Mouse (Mus musculus): ENCODE measurements around the gene Syt14. TPM values are rescaled to one million over a fixed set of nuclear protein-coding genes. Genes with fewer than 3 reads are reported as not detected.

The Syt14 gene
- polyA plus RNA-seq, 1 experiment, result 14.7 TPM

DNA sequence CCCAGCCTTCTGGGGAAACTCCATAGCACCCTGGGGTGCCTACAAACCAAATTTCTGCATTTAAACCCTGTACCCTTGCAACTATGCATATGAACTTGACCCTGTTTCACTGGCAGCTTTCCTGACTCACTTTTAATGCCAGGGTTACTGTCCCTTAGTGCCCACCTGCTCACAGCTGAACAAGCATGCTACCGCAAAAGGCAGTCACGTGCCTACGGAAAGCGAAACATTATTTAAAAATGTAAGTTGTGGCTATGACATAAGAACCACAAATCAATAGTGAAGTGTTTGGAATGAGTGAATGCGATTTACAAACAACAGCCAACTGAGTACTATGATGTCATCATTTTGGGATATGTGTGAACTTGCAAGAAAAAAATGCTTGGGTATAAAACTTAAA is 178.0 kb downstream of the Syt14 start:
- TF ChIP-seq EP300 (IDR thresholded peaks at IDR 0.05; ENCODE audit: insufficient read depth, low read depth, low read length), result no peak
- TF ChIP-seq CTCF (IDR thresholded peaks at IDR 0.05; ENCODE audit: low read depth, low read length), result no peak
- TF ChIP-seq POLR2A (IDR thresholded peaks at IDR 0.05; ENCODE audit: insufficient read depth, low read length), result no peak
- peaks cover 10% of the 10 kb centered on the region for H3K27me3 ChIP-seq (ENCODE audit: control insufficient read depth, insufficient read depth, low read length, poor library complexity, severe bottlenecking)
- H3K9me3 ChIP-seq (replicated peaks; ENCODE audit: control insufficient read depth, insufficient read depth, low read length, poor library complexity, severe bottlenecking), result no peaks in the 10 kb centered on the region
- no peak overlapping the region for H3K27ac ChIP-seq (ENCODE audit: insufficient read depth, low read length)
- H3K9ac ChIP-seq (ENCODE audit: low read depth, poor library complexity, severe bottlenecking), result no peak overlapping the region
- H3K4me3 ChIP-seq (ENCODE audit: low read depth, low read length), result no peak overlapping the region
- H3K36me3 ChIP-seq (ENCODE audit: control insufficient read depth, insufficient read depth, low read length, poor library complexity, severe bottlenecking), result no peaks in the 10 kb centered on the region
- H3K4me1 ChIP-seq (ENCODE audit: control insufficient read depth, insufficient read depth, low read length), result no peaks in the 10 kb centered on the region

DNA sequence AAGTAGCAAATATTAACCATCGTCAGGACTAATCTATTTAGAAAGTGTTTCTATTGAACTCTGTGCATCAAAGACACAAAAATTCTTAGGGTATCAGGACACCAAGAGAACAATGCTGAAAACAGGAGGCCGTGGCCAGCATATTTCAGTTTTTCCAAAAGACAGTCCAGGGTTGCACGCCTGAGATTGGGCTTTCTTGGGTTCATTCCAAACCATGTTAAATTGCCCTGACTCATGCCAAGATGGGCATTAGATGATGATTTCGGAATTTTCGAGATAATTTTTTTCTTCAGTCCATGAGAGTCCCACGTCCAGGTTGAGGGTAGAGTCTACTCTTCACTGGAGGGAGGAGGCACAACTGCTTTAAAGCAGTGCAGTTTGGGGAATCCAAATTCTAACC is 178.6 kb downstream of the Syt14 start:
- Histone ChIP-seq H3K4me3 (ENCODE audit: low read depth, low read length) (no peak overlapping the region), H3K9ac (ENCODE audit: low read depth, poor library complexity, severe bottlenecking) (no peak overlapping the region), H3K27me3 (ENCODE audit: control insufficient read depth, insufficient read depth, low read length, poor library complexity, severe bottlenecking) (peaks cover 10% of the 10 kb centered on the region), H3K36me3 (ENCODE audit: control insufficient read depth, insufficient read depth, low read length, poor library complexity, severe bottlenecking) (no peaks in the 10 kb centered on the region), H3K9me3 (replicated peaks; ENCODE audit: control insufficient read depth, insufficient read depth, low read length, poor library complexity, severe bottlenecking) (no peaks in the 10 kb centered on the region), H3K27ac (ENCODE audit: insufficient read depth, low read length) (no peak overlapping the region), H3K4me1 (ENCODE audit: control insufficient read depth, insufficient read depth, low read length) (no peaks in the 10 kb centered on the region)
- TF ChIP-seq EP300 (IDR thresholded peaks at IDR 0.05; ENCODE audit: insufficient read depth, low read depth, low read length), result no peak

DNA sequence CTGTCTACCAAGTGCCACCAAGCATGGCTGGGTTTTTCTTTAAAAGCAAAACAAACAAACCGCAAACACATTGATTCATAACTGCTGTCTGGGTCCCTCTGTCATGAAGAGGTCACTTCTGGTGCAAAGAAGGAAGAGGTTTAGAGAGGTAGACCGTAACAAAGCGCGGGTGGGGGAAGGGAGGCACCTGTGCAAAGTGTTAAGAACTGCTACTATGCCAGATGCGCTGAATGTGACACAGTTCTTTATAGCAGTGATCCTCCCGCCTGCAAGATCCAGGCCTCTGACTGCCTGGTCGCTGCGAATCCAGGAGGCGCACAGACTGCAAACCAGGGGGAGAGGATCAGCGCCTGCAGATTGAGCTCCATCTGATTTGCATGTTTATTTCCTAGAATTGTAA is 179.2 kb downstream of the Syt14 start:
- no peaks in the 10 kb centered on the region for H3K36me3 ChIP-seq (ENCODE audit: control insufficient read depth, insufficient read depth, low read length, poor library complexity, severe bottlenecking)
- H3K9me3 ChIP-seq (replicated peaks; ENCODE audit: control insufficient read depth, insufficient read depth, low read length, poor library complexity, severe bottlenecking), result no peaks in the 10 kb centered on the region
- H3K9ac ChIP-seq (ENCODE audit: low read depth, poor library complexity, severe bottlenecking), result no peak overlapping the region
- no peaks in the 10 kb centered on the region for H3K4me1 ChIP-seq (ENCODE audit: control insufficient read depth, insufficient read depth, low read length)
- peaks cover 10% of the 10 kb centered on the region for H3K27me3 ChIP-seq (ENCODE audit: control insufficient read depth, insufficient read depth, low read length, poor library complexity, severe bottlenecking)
- TF ChIP-seq EP300 (IDR thresholded peaks at IDR 0.05; ENCODE audit: insufficient read depth, low read depth, low read length), result no peak
- no peak overlapping the region for H3K27ac ChIP-seq (ENCODE audit: insufficient read depth, low read length)
- H3K4me3 ChIP-seq (ENCODE audit: low read depth, low read length), result no peak overlapping the region

DNA sequence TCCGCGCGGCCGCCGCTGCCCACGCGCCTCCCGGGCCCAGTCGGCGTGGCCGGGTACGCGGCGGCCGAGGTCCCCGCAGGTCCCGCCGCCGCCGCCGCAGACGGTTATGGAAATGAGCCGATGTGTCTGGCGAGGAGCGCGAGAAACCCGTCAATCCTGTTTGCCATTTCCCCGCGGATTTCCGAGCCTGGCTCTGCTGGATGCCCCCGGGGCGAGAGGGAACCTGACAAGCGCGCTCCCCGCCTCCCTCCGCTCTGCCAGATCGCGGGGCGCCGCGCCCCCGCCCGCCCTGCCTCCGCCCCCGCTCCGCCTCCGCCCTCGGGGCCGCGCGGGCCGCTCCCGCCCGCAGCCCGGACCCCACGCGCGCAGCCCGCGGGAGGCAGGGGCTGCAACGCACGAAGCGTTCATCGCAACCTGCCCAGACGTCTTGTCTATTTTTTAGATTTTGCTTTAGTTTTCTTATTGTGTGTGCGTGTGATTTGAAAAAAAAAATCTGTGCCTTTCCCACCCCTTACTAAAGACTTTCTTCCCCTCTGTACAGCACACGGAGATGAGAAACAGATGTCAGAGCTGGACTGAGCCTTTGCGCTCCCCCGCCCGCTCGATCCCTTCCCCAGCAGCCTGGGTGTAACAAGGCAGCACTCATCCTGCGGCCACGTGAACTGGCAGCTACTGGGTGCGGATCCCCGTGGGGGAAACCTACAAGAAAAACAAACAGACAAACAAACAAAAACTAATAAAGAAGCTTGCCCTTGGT is 179.9 kb downstream of the Syt14 start, which contains the start of gene Sertad4:
Sertad4 (minus strand) TSS at position 283 of the 757 bp plus-strand sequence.
- peak within 1 kb of the TSS; percentile 69 for H3K9ac ChIP-seq (ENCODE audit: low read depth, poor library complexity, severe bottlenecking)
- H3K9me3 ChIP-seq (replicated peaks; ENCODE audit: control insufficient read depth, insufficient read depth, low read length, poor library complexity, severe bottlenecking), result no peaks in the 10 kb centered on the region
- H3K27me3 ChIP-seq (ENCODE audit: control insufficient read depth, insufficient read depth, low read length, poor library complexity, severe bottlenecking), result peaks cover 10% of the 10 kb centered on the region
- H3K27ac ChIP-seq (ENCODE audit: insufficient read depth, low read length), result no peak within 1 kb of the TSS
- no peaks in the 10 kb centered on the region for H3K4me1 ChIP-seq (ENCODE audit: control insufficient read depth, insufficient read depth, low read length)
- no peak for TF ChIP-seq EP300 (IDR thresholded peaks at IDR 0.05; ENCODE audit: insufficient read depth, low read depth, low read length)
- H3K4me3 ChIP-seq (ENCODE audit: low read depth, low read length), result peak within 1 kb of the TSS; percentile 75
- no peaks in the 10 kb centered on the region for H3K36me3 ChIP-seq (ENCODE audit: control insufficient read depth, insufficient read depth, low read length, poor library complexity, severe bottlenecking)

DNA sequence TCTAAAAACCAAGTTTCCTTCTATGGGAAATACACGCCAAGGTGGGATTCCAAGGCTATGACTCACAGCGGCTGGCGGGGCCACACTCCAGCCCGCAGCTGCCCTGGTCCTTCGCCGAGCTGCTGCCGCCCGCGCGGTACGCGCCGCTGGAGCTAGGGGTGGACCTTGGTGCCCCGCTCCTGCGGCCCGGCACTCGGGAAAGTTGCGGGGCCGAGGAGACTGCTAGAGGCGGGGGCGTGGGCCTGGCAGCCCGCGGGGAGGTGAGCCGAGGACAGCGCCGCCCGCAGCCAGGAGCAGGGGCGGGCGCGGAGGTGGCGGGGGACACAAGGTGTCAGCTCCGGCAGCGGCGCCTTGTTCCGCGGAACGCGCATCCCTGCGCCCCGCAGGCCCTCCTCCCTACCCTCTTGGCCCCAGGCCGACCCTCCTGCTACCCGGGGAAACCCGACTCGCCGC is 180.7 kb downstream of the Syt14 start:
- Histone ChIP-seq H3K4me1 (ENCODE audit: control insufficient read depth, insufficient read depth, low read length) (no peaks in the 10 kb centered on the region), H3K9me3 (replicated peaks; ENCODE audit: control insufficient read depth, insufficient read depth, low read length, poor library complexity, severe bottlenecking) (no peaks in the 10 kb centered on the region), H3K9ac (ENCODE audit: low read depth, poor library complexity, severe bottlenecking) (peak overlapping the region; percentile 69), H3K36me3 (ENCODE audit: control insufficient read depth, insufficient read depth, low read length, poor library complexity, severe bottlenecking) (no peaks in the 10 kb centered on the region), H3K27ac (ENCODE audit: insufficient read depth, low read length) (no peak overlapping the region), H3K4me3 (ENCODE audit: low read depth, low read length) (peak overlapping the region; percentile 75), H3K27me3 (ENCODE audit: control insufficient read depth, insufficient read depth, low read length, poor library complexity, severe bottlenecking) (peaks cover 10% of the 10 kb centered on the region)
- TF ChIP-seq CTCF (IDR thresholded peaks at IDR 0.05; ENCODE audit: low read depth, low read length), result no peak
- no peak for TF ChIP-seq EP300 (IDR thresholded peaks at IDR 0.05; ENCODE audit: insufficient read depth, low read depth, low read length)
- no peak for TF ChIP-seq POLR2A (IDR thresholded peaks at IDR 0.05; ENCODE audit: insufficient read depth, low read length)

DNA sequence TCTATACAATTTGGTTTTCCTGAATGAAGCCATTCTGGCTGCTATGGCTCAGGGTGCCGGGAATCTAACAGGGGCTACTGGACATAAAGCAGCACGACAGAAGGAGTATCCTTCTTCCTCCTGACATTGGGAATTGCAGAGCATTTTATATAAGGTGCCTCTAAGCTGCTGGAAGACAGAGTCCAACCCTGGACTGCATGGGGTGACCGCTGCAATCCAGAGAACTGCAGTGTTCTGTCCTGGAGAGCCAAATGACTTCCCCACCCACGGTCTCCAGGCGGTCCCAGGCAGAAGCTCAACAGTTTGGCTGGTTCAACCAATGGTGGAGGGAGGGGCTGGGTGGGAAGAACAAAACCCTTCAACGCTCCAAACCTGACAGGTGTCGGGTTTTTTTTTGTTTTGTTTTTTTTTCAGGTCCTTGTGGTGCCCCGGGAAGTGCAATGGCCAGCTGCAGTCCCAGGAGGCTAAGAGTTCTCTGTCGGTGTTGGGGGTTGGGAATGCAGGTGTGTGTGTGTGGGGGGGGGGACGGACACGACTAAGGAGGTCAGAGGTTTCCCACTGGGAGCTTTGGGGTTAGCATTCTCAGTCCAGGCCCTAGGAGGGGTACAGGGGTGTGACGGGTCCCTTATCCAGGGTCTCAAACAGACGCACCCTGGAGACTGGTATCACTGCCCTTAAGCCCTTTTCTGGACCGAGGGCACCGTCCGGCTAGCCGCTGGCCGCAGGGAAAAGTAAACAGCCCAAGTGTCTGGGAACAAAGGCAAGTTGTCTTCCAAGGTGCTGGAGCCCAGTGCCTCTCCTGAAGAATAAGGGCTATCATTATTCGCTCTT is 181.4 kb downstream of the Syt14 start:
- Histone ChIP-seq H3K27ac (ENCODE audit: insufficient read depth, low read length) (no peak overlapping the region), H3K9ac (ENCODE audit: low read depth, poor library complexity, severe bottlenecking) (peak overlapping the region; percentile 69), H3K27me3 (ENCODE audit: control insufficient read depth, insufficient read depth, low read length, poor library complexity, severe bottlenecking) (peaks cover 10% of the 10 kb centered on the region), H3K4me1 (ENCODE audit: control insufficient read depth, insufficient read depth, low read length) (no peaks in the 10 kb centered on the region), H3K4me3 (ENCODE audit: low read depth, low read length) (peak overlapping the region; percentile 75), H3K36me3 (ENCODE audit: control insufficient read depth, insufficient read depth, low read length, poor library complexity, severe bottlenecking) (no peaks in the 10 kb centered on the region), H3K9me3 (replicated peaks; ENCODE audit: control insufficient read depth, insufficient read depth, low read length, poor library complexity, severe bottlenecking) (no peaks in the 10 kb centered on the region)
- TF ChIP-seq POLR2A (IDR thresholded peaks at IDR 0.05; ENCODE audit: insufficient read depth, low read length), result no peak
- no peak for TF ChIP-seq CTCF (IDR thresholded peaks at IDR 0.05; ENCODE audit: low read depth, low read length)
- no peak for TF ChIP-seq EP300 (IDR thresholded peaks at IDR 0.05; ENCODE audit: insufficient read depth, low read depth, low read length)
